Mouse (Mus musculus): Measurements from ENCODE around the gene Gm10160.

DNA sequence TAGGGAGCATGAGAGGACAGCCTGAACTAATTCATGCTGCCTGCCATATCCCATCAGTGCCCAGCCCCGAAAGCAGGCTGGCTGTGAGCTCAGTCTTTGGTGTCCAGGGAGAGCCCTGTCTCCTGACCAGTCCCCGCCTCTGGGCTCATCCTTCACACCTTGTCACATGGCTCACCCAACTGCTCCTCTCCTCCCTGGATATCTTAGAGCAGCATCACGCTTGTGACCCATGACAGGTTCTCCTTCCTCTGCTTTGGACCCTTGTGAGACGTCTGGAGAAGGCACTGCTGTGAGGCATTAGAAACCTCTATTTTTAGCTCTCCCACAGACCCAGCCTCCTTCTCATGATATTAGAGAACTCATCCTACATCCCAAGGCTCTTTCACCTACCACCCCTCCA, 6.3 kb upstream of the Gm10160 start:
- TF ChIP-seq POU5F1 (IDR thresholded peaks at IDR 0.05; ENCODE audit: borderline replicate concordance, low read length) = no peak
- no peak for TF ChIP-seq CTCF (conservative IDR thresholded peaks at IDR 0.05; ENCODE audit: low read length)
- TF ChIP-seq NANOG (IDR thresholded peaks at IDR 0.05; ENCODE audit: borderline replicate concordance, low read length) = no peak
